Mouse (Mus musculus): ENCODE measurements at regions not wholly inside any gene's neighbourhood (a gene's known extent, or its start where the extent isn't known, plus 50 kb on each side); places are given as distances from the start of the nearest gene placed in this dataset.

DNA sequence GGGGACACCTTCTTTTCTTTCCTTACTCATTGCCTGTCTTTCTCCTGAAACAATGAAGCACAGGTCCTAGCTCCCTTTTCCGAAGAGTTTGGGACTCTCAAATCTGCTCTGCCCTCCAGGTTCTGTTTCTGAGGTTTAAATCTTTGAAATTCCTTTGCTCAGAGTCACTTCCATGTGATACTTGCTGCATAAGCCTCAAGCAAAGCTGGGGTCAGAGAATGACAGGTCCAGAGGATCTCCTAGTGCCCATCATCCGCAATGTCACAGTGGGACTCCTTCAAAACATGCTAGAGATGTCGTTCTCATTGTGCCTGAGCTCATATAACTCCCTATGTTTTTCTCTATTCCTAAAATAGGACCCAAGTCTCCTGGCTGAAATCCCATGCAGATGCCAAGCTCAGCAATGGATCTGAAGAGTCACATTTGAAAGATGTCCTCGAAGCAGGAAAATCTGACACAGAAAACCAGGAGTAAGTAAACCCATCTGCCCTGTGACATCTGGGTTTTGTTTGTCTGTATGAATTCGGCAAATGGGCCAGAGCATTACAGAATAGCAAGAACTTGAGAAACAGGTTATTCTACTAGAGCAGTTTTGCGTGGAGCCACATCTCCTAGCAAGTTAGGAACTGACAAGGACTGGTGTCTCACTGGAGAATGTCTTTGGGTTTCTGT, 634.6 kb downstream of the Epha4 start:
- in situ Hi-C loops (cut with MboI, MseI): no loop called here

- in situ Hi-C loops (cut with MboI, MseI): no loop called here
Measured at GRCm38 (mm10) chr1:76880783-76881145, 634.1 kb downstream of the Epha4 start.

GRCm38 (mm10) chr1:76896152-76896864, 618.6 kb downstream of the Epha4 start:
- in situ Hi-C loops (cut with MboI, MseI): no loop called here

DNA sequence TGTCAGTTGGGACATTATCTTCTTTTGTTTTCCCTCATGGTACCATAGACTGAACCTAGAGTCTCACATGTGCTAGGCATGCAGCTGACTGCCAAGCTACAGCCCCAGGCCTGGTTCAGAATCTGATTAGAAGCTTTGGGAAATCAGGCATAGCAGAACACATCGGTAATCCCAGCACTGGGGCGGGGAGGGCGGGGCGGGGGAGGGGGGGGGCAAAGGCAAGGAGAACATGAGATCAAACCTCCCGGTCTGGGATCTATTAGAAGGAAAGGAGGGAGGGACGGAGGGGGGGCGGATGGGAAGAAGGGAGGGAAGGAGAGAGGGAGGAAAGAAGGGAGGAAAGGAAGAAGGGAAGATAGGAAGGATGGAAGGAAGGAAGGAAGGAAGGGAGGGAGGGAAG, 617.5 kb downstream of the Epha4 start:
- in situ Hi-C loops (cut with MboI, MseI): no loop called here

DNA sequence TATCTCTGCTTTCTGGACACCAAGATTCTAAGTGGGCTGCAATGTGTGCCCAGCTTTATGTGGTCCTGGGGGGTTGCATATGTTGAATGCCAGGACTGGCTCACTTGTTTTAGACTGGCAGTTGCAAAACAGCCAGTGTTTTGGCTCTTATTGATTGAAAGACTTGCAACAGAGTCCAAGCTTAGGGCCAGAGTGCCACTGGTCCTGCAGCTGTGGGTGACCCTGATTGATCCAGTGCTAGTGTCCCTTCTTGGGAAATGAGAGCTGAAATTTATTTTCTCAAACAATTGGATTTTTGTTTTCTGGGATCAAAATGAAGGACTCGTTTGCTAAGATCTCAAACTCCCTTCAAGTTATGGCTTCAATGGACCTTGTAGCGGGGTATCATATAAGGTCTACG, 603.4 kb downstream of the Epha4 start:
- in situ Hi-C loops (cut with MboI, MseI): no loop called here

- in situ Hi-C loops (cut with MboI, MseI): no loop called here
Measured at GRCm38 (mm10) chr1:76919541-76919940, 595.3 kb downstream of the Epha4 start.

GRCm38 (mm10) chr1:76920634-76921033, 594.3 kb downstream of the Epha4 start:
- in situ Hi-C loops (cut with MboI, MseI): no loop called here

DNA sequence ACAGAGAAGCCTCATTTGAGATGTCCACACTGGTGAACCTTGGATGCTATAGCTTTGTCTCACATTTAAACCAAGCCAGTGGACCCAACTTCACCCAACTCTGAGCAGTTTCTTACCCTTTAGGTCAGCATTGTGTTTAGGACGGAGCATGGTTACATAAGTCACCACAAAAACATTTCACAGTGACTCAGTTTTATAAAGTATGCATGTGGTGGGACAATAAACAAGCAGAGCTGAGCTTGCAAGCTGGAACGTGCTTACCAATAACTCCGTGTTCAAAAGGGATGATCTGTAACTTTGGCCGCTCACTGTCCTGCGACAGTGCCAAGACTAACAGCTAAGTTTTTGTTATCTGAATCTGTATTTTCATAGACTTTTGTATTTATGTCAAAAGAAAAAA, 587.8 kb downstream of the Epha4 start:
- in situ Hi-C loops (cut with MboI, MseI): no loop called here

DNA sequence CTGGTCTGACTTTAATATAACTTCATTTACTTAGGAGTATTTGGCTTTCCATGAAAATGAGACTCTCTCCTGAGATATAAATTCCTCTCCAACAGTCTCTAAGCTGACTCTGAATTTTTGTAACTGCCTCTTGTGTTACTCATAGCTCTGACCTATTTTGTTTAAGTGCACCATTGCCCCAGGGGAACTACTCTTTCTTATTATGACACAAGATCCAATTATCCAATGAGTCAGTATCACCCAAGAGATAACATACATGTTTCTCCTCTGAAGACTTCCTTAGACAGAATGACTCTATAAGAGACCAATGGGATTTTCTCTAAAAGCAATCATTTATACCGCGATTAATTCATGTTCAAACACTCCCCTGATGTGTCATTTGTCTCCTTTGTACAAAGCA, 586.9 kb downstream of the Epha4 start:
- in situ Hi-C loops (cut with MboI, MseI): no loop called here

DNA sequence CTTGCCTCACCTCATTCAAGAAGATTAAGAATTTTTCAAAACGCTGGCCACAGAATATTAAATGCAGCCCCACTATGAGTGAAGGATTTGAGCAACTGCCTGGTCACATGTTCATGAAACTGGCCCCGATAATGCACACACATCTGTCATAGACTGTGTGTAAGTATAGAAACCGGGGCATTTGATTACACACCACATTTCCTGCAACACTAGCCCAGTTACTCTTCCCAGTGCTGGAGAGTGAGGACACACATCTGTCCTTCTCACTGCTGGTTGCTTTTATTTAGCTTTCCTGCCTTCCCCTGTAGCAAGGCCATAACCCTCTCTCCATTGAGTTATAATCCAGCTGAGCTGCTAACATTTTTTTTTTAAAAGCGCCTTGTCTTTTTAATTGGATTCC, 581.4 kb downstream of the Epha4 start:
- in situ Hi-C loops (cut with MboI, MseI): no loop called here

DNA sequence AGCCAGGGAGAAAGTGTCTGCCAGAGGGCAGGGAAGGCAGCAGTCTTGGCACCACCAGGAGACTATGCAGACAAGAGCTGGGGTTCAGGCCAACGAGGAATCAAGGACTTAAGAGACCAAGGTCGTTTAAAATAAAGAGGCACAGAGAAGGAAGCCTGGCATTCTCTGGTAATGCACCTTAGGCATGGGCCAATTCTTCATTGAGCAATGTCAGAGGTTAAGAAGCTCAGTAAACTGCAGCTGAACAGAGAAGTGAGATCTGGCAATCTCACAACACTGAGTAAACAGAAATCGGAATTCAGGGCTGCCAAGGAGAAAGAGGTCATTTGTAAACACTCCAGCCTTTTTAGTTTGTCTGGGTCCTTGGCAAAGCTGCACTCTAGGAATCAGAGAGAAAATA, 572.2 kb downstream of the Epha4 start:
- in situ Hi-C loops (cut with MboI, MseI): no loop called here

GRCm38 (mm10) chr1:76944046-76944445, 570.8 kb downstream of the Epha4 start:
- in situ Hi-C loops (cut with MboI, MseI): no loop called here

- in situ Hi-C loops (cut with MboI, MseI): no loop called here
Measured at GRCm38 (mm10) chr1:76955031-76955430, 559.9 kb downstream of the Epha4 start.

- in situ Hi-C loops (cut with MboI, MseI): no loop called here
Measured at GRCm38 (mm10) chr1:76957411-76957810, 557.5 kb downstream of the Epha4 start.

GRCm38 (mm10) chr1:76958706-76959105, 556.2 kb downstream of the Epha4 start:
- in situ Hi-C loops (cut with MboI, MseI): no loop called here

- in situ Hi-C loops (cut with MboI, MseI): no loop called here
Measured at GRCm38 (mm10) chr1:76972454-76972853, 542.4 kb downstream of the Epha4 start.

- in situ Hi-C loops (cut with MboI, MseI): no loop called here
Measured at GRCm38 (mm10) chr1:76975077-76975945, 539.6 kb downstream of the Epha4 start.

DNA sequence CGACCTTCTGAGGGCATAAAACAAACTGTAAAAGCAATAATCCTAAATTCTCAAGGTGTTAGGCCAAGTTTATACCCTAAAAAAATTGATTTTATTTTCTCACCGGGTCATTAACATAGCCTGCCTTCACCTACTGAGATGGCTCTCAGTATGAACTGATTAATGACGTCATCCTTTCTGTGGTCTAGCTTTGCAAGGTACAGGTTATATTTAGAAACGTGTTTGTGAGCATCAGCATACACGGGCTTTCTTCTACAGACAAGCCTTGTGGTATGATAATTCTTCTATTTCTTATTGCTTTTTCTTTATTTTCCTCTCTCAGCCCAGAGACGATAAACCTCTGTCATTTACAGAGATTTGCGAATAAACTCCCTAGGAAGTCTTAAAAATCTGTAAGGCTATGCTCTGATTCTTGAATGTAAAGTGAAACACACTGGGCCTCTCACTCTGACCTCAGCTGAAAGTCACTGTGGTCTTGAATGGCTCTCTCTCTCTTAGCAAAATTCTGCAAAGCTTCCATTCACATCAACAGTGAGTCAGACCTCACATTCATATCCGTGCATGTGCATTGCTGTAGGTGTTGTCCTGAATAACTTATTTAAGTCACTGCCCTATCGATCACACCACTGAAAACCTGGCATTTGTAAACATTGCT, 534.3 kb downstream of the Epha4 start:
- in situ Hi-C loops (cut with MboI, MseI): no loop called here

- in situ Hi-C loops (cut with MboI, MseI): no loop called here
Measured at GRCm38 (mm10) chr1:76993776-76994175, 521.1 kb downstream of the Epha4 start.

DNA sequence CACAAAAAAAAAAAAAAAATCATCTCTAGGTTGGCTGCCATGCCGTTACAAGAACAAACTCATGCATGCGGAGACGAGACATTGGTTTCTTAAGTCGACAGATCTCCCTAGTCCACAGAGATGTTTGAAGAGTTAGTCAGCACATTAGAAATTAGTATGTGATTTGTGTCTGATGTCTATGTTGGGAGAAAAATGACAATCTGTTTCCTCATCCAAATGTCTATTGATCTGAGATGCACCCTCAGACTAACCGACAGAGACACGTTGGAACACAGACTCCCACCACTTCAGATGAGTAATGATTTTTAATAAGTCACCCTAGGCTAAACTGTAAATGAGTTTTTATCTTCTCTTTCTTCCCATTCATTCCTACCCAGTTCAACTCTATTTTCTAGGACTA, 506.9 kb downstream of the Epha4 start:
- in situ Hi-C loops (cut with MboI, MseI): no loop called here

- in situ Hi-C loops (cut with MboI, MseI): no loop called here
Measured at GRCm38 (mm10) chr1:77010608-77011214, 504.2 kb downstream of the Epha4 start.

DNA sequence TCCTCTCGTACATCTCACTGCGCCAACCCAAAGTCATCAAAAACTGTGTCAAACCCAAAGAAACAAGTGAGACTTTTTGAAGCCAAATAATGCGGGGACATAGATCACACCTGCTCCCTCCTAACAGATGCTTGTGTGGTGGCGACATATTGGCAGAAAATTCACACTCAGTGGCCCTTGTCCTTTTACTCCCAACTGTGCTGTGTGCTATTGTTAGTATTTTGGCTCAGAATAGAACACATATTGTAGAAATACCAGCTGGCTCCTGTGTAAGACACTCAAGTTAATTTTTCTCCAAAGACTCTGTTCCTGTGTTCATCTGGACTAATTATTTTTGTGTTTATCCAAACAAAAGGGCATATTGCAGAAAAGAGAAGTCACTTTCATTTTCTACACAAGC, 487.2 kb downstream of the Epha4 start:
- in situ Hi-C loops (cut with MboI, MseI): no loop called here

Data from T-helper 1 cell (primary cell).